Mouse (Mus musculus): ENCODE measurements around the gene Osbpl2. TPM values are rescaled to one million over a fixed set of nuclear protein-coding genes. Genes with fewer than 3 reads are reported as not detected.

The Osbpl2 gene
- total RNA-seq, 2 experiments from 2014 or later: 54.1 to 58.4 TPM

Small RNAs within 50 kb of the gene (microRNA-seq; reads per million reads assigned to microRNA genes)
- not detected for gene Mir7005

Other genes with a start within 250 kb of the Osbpl2 start
- gene Taf4, start 142.7 kb upstream of the Osbpl2 start, total RNA-seq (2021): 10 to 100 TPM; 19.5 to 20.9 TPM
- 100 to 1,000 TPM; 142 to 143 TPM for gene Lsm14b, start 94.3 kb upstream of the Osbpl2 start, total RNA-seq (2021)
- 100 to 1,000 TPM; 214 to 221 TPM for gene Psma7, start 76.9 kb upstream of the Osbpl2 start, total RNA-seq (2021)
- 10 to 100 TPM; 35.8 to 37.3 TPM for gene Ss18l1, start 76.8 kb upstream of the Osbpl2 start, total RNA-seq (2021)
- 10 to 100 TPM; 16.2 to 17.5 TPM for gene Mtg2, start 48.7 kb upstream of the Osbpl2 start, total RNA-seq (2021)
- gene Hrh3, start 14.8 kb upstream of the Osbpl2 start, total RNA-seq (2021): 10 to 100 TPM; 35.9 to 42.1 TPM
- 100 to 1,000 TPM; 111 to 112 TPM for gene Adrm1, start 52.2 kb downstream of the Osbpl2 start, total RNA-seq (2021)
- gene Lama5, start 106.6 kb downstream of the Osbpl2 start, total RNA-seq (2021): 1 to 10 TPM; 7.1 to 9.4 TPM
- gene Rps21, start 138.1 kb downstream of the Osbpl2 start, total RNA-seq (2021): 100 to 1,000 TPM; 551 to 611 TPM
- gene Cables2, start 154.2 kb downstream of the Osbpl2 start, total RNA-seq (2021): 10 to 100 TPM; 37.6 TPM
- gene Rbbp8nl, start 170.6 kb downstream of the Osbpl2 start, total RNA-seq (2021): not detected
- gene Gata5, start 215.4 kb downstream of the Osbpl2 start, total RNA-seq (2021): not detected

All from left cerebral cortex, postnatal 10 days (tissue).